Mouse (Mus musculus) neural tube, embryonic 15.5 days (tissue): Measurements from ENCODE around the gene Hsp90ab1. TPM values are rescaled to one million over a fixed set of nuclear protein-coding genes. Genes with fewer than 3 reads are reported as not detected.

Experiments
- ATAC-seq: fragments of 200-750 bp; cut with Nextera tagmentation; 2 replicates; pipeline ENCODE4 v1.8.0; 2017; ENCODE audit warnings: mild to moderate bottlenecking, moderate TSS enrichment, moderate library complexity; ENCODE audit not compliant: low FRiP score
- H3K27ac ChIP-seq: fragments of 300-500 bp; sonication (generic); replicated peaks from 2 replicates; pipeline ENCODE4 v1.5.1; 2015; ENCODE audit warnings: mild to moderate bottlenecking, inconsistent platforms
- H3K27me3 ChIP-seq: fragments of 300-500 bp; sonication (generic); replicated peaks from 2 replicates; pipeline ENCODE4 v1.6.1; 2015; ENCODE audit warnings: inconsistent platforms
- H3K36me3 ChIP-seq: fragments of 300-500 bp; sonication (generic); 2 replicates; pipeline ENCODE4 v1.6.1; 2015; ENCODE audit warnings: inconsistent platforms
- H3K4me1 ChIP-seq: fragments of 300-500 bp; sonication (generic); 2 replicates; pipeline ENCODE4 v1.6.1; 2015; ENCODE audit warnings: inconsistent platforms
- H3K4me2 ChIP-seq: fragments of 300-500 bp; sonication (generic); 2 replicates; pipeline ENCODE4 v1.6.1; 2015; ENCODE audit warnings: inconsistent platforms, mild to moderate bottlenecking, moderate library complexity
- H3K4me3 ChIP-seq: fragments of 300-500 bp; sonication (generic); replicated peaks from 2 replicates; pipeline ENCODE4 v1.5.1; 2015; ENCODE audit warnings: mild to moderate bottlenecking, inconsistent platforms
- H3K9ac ChIP-seq: fragments of 300-500 bp; sonication (generic); replicated peaks from 2 replicates; pipeline ENCODE4 v1.6.1; 2015; ENCODE audit warnings: mild to moderate bottlenecking, inconsistent platforms
- H3K9me3 ChIP-seq: fragments of 300-500 bp; sonication (generic); replicated peaks from 2 replicates; pipeline ENCODE4 v1.6.1; 2016; ENCODE audit warnings: inconsistent platforms
- WGBS: fragments of 180-500 bp; shearing (Covaris S2); methylation state at CpG from one replicate; pipeline ENCODE4 v1.1.7; 2015; ENCODE audit warnings: mixed read lengths; 5-methylcytosine and 5-hydroxymethylcytosine counted together
- polyA plus RNA-seq: library from polyadenylated mRNA; unstranded; fragments of >200 nt; fragmentation: Nextera tagmentation; extraction: Ambion mirVana; gene quantifications from 2 replicates; pipeline ENCODE4 v1.2.1, GENCODE M21; 2015

Gene Hsp90ab1
- polyA plus RNA-seq, 1 experiment from 2014 or later: 1,466 TPM

GRCm38 (mm10) chr17:45544873-45545277 lies 28.2 kb downstream of the Hsp90ab1 start:
- Histone ChIP-seq H3K4me3 (peak overlapping the region; percentile 11; the same call in 1 of the 2 replicates), H3K4me1 (peaks cover 42% of the 10 kb centered on the region), H3K4me2 (peak overlapping the region; percentile 39), H3K9me3 (no peaks in the 10 kb centered on the region), H3K9ac (no peak overlapping the region), H3K27me3 (peaks cover 44% of the 10 kb centered on the region), H3K27ac (no peak overlapping the region), H3K36me3 (peaks cover 18% of the 10 kb centered on the region)
- 6% methylated on average over 45 of the region's 46 CpGs for WGBS
- ATAC-seq: no peak

DNA sequence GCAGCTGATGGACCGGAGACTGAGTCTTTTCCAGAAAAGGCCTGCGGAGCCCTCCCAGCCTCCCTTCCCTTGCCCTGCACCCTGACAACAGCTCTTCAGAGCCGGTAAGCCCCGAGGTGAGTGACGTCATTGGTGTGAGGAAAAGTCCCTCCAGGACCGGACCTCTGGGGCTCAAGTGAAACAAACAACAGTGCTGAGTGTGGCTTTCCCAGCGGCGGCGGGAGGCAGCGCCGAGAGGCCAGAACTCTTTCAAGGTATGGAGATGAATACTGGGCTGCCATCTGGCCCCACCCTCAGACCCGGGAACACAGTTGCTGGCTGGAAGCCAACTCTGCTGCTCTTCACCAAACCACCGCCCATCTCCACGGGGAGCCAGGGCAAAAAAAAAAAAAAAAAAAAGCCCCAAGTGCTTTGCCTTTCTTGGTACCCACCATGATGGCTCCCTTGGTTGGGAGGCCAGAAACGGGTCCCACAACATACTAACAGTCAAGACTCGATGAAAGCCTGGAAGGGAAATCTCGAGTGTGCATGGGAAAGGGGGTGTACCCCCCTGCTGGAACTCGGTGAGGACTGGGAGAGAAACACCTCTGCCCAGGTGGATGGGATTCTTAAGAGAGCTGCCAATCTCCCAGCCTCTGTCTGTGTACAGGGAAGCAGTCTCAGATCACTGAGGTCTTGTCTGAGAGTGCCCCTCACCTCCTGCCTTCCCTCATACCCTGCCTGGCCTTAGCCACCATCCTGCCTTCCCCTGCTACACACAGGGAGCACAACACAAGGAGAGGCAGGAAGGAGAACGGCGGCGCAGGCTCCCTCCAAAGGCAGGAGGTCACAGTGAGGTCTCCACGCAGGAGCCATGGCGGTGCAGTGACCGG lies 28.8 kb downstream of the Hsp90ab1 start:
- Histone ChIP-seq H3K27ac (no peak overlapping the region), H3K36me3 (peaks cover 18% of the 10 kb centered on the region), H3K4me2 (peak overlapping the region; percentile 39), H3K27me3 (peaks cover 49% of the 10 kb centered on the region), H3K4me3 (peak overlapping the region; percentile 11; the same call in 1 of the 2 replicates), H3K9ac (no peak overlapping the region), H3K9me3 (no peaks in the 10 kb centered on the region), H3K4me1 (peaks cover 39% of the 10 kb centered on the region)
- no peak for ATAC-seq
- 13% methylated on average over 24 of the region's 24 CpGs for WGBS

DNA sequence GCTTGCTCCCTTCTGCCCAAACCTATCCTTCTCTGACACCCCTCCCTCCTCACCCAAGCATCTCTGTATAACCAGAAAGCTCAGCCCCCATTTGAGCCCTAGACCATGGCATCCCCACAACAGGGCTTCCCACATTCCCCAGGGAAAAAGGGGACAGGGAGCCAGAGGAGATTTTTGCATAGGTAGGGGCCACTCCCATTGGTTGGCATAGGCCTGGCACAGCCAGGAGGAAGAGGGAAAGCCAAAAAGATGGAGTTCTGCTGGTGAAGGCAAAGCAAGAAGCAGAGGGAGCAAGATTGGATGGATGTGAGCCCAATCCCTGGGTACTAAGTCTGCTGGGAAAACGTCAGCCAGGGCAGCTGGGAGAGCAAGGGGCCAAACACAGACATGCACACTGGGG lies 30.0 kb downstream of the Hsp90ab1 start:
- Histone ChIP-seq H3K4me1 (peaks cover 35% of the 10 kb centered on the region), H3K4me2 (no peak overlapping the region), H3K9ac (no peak overlapping the region), H3K9me3 (no peaks in the 10 kb centered on the region), H3K36me3 (peaks cover 18% of the 10 kb centered on the region), H3K27me3 (peaks cover 53% of the 10 kb centered on the region), H3K4me3 (no peak overlapping the region), H3K27ac (no peak overlapping the region)
- WGBS: 55% methylated on average over 1 of the region's 1 CpGs
- ATAC-seq: no peak

DNA sequence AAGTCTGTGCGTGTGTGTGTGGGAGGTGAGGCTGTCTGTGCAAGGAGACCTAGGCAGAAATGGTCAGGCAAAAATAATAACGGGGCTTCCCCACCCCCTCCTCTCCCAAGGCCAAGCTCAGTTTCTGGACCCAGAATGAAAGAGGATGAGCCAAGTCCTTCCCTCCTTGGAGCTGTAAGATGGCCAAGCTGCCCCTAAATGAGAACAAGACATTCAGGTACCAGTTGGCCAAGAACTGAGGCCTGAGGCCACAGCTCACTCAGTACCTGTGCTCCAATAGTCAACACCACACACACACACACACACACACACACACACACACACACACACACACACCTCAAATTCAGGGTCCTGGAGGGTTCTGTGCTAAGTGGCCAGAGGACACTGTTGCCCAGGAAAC lies 30.4 kb downstream of the Hsp90ab1 start:
- ATAC-seq: no peak
- H3K4me2 ChIP-seq: no peak overlapping the region
- H3K4me3 ChIP-seq: no peak overlapping the region
- no peak overlapping the region for H3K9ac ChIP-seq
- peaks cover 52% of the 10 kb centered on the region for H3K27me3 ChIP-seq
- WGBS: 74% methylated on average over 2 of the region's 2 CpGs
- H3K4me1 ChIP-seq: peaks cover 31% of the 10 kb centered on the region
- peaks cover 18% of the 10 kb centered on the region for H3K36me3 ChIP-seq
- no peaks in the 10 kb centered on the region for H3K9me3 ChIP-seq
- no peak overlapping the region for H3K27ac ChIP-seq

DNA sequence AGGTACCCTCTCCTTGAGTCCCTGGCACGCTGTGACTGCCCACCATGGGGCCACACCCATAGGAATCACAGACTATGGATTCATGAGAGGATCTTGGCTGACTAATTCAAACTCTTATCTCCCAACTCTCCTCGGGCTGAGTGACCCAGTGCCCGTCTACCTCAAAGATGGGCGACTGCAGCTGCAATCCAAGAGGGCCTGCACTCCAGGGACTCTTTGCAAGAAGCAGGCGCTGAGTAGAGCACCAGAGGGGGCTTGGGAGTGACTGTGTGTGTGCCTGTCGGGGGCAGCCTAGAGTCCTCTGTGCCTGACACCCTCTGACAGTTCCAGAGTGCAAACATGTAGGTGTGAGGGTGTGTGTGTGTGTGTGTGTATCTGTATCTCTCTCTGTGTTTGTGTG lies 30.9 kb downstream of the Hsp90ab1 start:
- H3K27ac ChIP-seq: no peak overlapping the region
- WGBS: 33% methylated on average over 6 of the region's 6 CpGs
- H3K4me3 ChIP-seq: no peak overlapping the region
- H3K4me1 ChIP-seq: peaks cover 25% of the 10 kb centered on the region
- no peak overlapping the region for H3K4me2 ChIP-seq
- peaks cover 18% of the 10 kb centered on the region for H3K36me3 ChIP-seq
- no peak overlapping the region for H3K9ac ChIP-seq
- H3K27me3 ChIP-seq: peaks cover 49% of the 10 kb centered on the region
- ATAC-seq: no peak
- no peaks in the 10 kb centered on the region for H3K9me3 ChIP-seq

GRCm38 (mm10) chr17:45539664-45540063 lies 33.4 kb downstream of the Hsp90ab1 start:
- Histone ChIP-seq H3K36me3 (peaks cover 8% of the 10 kb centered on the region), H3K27me3 (peaks cover 45% of the 10 kb centered on the region), H3K4me3 (no peak overlapping the region), H3K4me1 (peaks cover 10% of the 10 kb centered on the region), H3K9me3 (no peaks in the 10 kb centered on the region), H3K9ac (no peak overlapping the region), H3K4me2 (no peak overlapping the region), H3K27ac (no peak overlapping the region)
- ATAC-seq: no peak
- 80% methylated on average over 21 of the region's 21 CpGs for WGBS

DNA sequence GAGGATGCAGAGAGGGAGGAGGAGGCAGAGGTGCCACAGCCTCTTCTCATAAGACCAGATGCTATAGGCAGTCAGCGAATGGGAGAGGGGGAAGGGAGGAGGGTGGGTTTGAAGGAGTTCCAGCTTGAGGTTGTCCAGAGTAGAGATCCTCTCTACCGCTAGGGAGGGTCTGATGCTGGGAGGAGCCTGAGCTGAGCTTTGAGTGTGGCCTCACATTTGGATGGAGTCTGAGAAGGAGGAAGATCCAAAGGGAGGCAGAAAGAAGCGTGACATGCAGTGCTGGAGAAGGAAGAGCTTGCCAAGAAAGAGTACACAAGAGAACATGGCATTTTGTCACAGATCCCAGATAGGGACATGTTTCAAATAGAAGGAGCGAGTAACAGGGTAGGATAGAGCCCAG lies 34.7 kb downstream of the Hsp90ab1 start:
- no peaks in the 10 kb centered on the region for H3K36me3 ChIP-seq
- no peaks in the 10 kb centered on the region for H3K4me1 ChIP-seq
- H3K4me2 ChIP-seq: no peak overlapping the region
- H3K9ac ChIP-seq: no peak overlapping the region
- no peak for ATAC-seq
- WGBS: 67% methylated on average over 4 of the region's 4 CpGs
- H3K4me3 ChIP-seq: no peak overlapping the region
- no peaks in the 10 kb centered on the region for H3K9me3 ChIP-seq
- no peak overlapping the region for H3K27ac ChIP-seq
- H3K27me3 ChIP-seq: peaks cover 45% of the 10 kb centered on the region

- no peak overlapping the region for H3K27ac ChIP-seq
- ATAC-seq: no peak
- 18% methylated on average over 5 of the region's 5 CpGs for WGBS
- H3K9ac ChIP-seq: no peak overlapping the region
- peaks cover 56% of the 10 kb centered on the region for H3K27me3 ChIP-seq
- H3K4me3 ChIP-seq: no peak overlapping the region
- no peaks in the 10 kb centered on the region for H3K9me3 ChIP-seq
- H3K4me2 ChIP-seq: no peak overlapping the region
- no peaks in the 10 kb centered on the region for H3K4me1 ChIP-seq
- no peaks in the 10 kb centered on the region for H3K36me3 ChIP-seq
These were observed 36.8 kb downstream of the Hsp90ab1 start for GRCm38 (mm10) chr17:45536264-45536663.

GRCm38 (mm10) chr17:45532896-45533295 lies 40.2 kb downstream of the Hsp90ab1 start:
- Histone ChIP-seq H3K36me3 (no peaks in the 10 kb centered on the region), H3K27ac (no peak overlapping the region), H3K4me2 (no peak overlapping the region), H3K4me1 (no peaks in the 10 kb centered on the region), H3K9ac (no peak overlapping the region), H3K27me3 (peaks cover 62% of the 10 kb centered on the region), H3K4me3 (no peak overlapping the region), H3K9me3 (no peaks in the 10 kb centered on the region)
- no peak for ATAC-seq
- 58% methylated on average over 15 of the region's 15 CpGs for WGBS

DNA sequence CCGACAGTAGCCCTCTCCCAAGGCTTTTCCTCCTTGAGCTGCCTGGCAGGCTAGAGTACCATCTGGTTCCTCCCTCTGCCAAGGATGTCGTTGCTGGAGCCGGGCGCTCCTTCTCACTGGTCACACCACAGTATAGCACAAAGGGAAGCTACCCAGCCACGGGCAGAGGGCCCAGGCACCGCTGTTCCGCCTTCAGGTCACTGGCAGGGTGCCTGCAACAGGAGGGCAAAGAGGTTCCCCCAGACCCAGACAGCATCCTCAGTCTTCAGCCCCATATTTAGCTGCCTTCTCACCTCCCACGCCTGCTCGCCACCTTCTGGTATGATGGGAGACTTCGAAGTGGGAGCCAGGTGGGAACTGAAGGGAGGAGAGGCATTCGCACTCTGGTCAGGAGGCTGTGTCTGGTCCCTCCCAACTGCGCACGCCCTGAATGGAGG lies 42.7 kb downstream of the Hsp90ab1 start:
- H3K4me3 ChIP-seq: no peak overlapping the region
- H3K27ac ChIP-seq: no peak overlapping the region
- no peaks in the 10 kb centered on the region for H3K36me3 ChIP-seq
- H3K4me2 ChIP-seq: no peak overlapping the region
- ATAC-seq: no peak
- H3K4me1 ChIP-seq: no peaks in the 10 kb centered on the region
- 40% methylated on average over 13 of the region's 13 CpGs for WGBS
- no peaks in the 10 kb centered on the region for H3K9me3 ChIP-seq
- H3K27me3 ChIP-seq: peaks cover 51% of the 10 kb centered on the region
- H3K9ac ChIP-seq: no peak overlapping the region

- 23% methylated on average over 5 of the region's 5 CpGs for WGBS
- H3K4me1 ChIP-seq: peaks cover 15% of the 10 kb centered on the region
- no peak overlapping the region for H3K27ac ChIP-seq
- ATAC-seq: no peak
- H3K9me3 ChIP-seq: no peaks in the 10 kb centered on the region
- H3K9ac ChIP-seq: no peak overlapping the region
- H3K27me3 ChIP-seq: peaks cover 28% of the 10 kb centered on the region
- H3K36me3 ChIP-seq: no peaks in the 10 kb centered on the region
- no peak overlapping the region for H3K4me2 ChIP-seq
- H3K4me3 ChIP-seq: no peak overlapping the region
These were observed 46.5 kb downstream of the Hsp90ab1 start for GRCm38 (mm10) chr17:45526571-45526970.

GRCm38 (mm10) chr17:45524961-45525360 lies 48.1 kb downstream of the Hsp90ab1 start:
- H3K4me2 ChIP-seq: no peak overlapping the region
- H3K9me3 ChIP-seq: no peaks in the 10 kb centered on the region
- no peak overlapping the region for H3K27ac ChIP-seq
- H3K9ac ChIP-seq: no peak overlapping the region
- peaks cover 15% of the 10 kb centered on the region for H3K4me1 ChIP-seq
- peaks cover 8% of the 10 kb centered on the region for H3K36me3 ChIP-seq
- WGBS: 39% methylated on average over 4 of the region's 4 CpGs
- no peak overlapping the region for H3K4me3 ChIP-seq
- no peak for ATAC-seq
- H3K27me3 ChIP-seq: peaks cover 21% of the 10 kb centered on the region
